Mouse (Mus musculus) adipocyte (in vitro differentiated cells): ENCODE results near the gene Rrm2.
"Not testable (repeated sequence)": the region's sequence is repeated elsewhere in the genome, so short reads cannot be mapped to it uniquely, and the experiment has no call there.

ENCODE experiments used
- DNase-seq: peaks from one replicate; pipeline ENCODE4 v3.0.0-alpha.2; 2016; ENCODE audit warnings: low spot score

Rrm2 gene

GRCm38 (mm10) chr12:24707954-24708823, at the start of gene Rrm2:
TSS of gene Rrm2 (plus strand) at chr12:24708241.
- peak; percentile 89 for DNase-seq

GRCm38 (mm10) chr12:24658998-24659397, 49.0 kb upstream of the Rrm2 start:
- no peak for DNase-seq

GRCm38 (mm10) chr12:24659923-24660322, 48.1 kb upstream of the Rrm2 start:
- no peak for DNase-seq

GRCm38 (mm10) chr12:24661100-24661499, 46.9 kb upstream of the Rrm2 start:
- no peak for DNase-seq

- no peak for DNase-seq
Observed at GRCm38 (mm10) chr12:24662131-24662530, 45.9 kb upstream of the Rrm2 start.

GRCm38 (mm10) chr12:24680096-24680491, 27.9 kb upstream of the Rrm2 start:
- DNase-seq = no peak

- no peak for DNase-seq
Observed at GRCm38 (mm10) chr12:24680492-24681285, 27.4 kb upstream of the Rrm2 start.

GRCm38 (mm10) chr12:24681286-24682023, 26.6 kb upstream of the Rrm2 start, which contains the start of gene Cys1:
TSS of gene Cys1 (minus strand) at chr12:24681813.
- DNase-seq = no peak

- peak; percentile 74 for DNase-seq
Observed at GRCm38 (mm10) chr12:24682563-24682962, 25.5 kb upstream of the Rrm2 start.

- no peak for DNase-seq
Observed at GRCm38 (mm10) chr12:24683461-24683860, 24.6 kb upstream of the Rrm2 start.

- no peak for DNase-seq
Observed at GRCm38 (mm10) chr12:24686038-24686695, 21.9 kb upstream of the Rrm2 start.

- no peak for DNase-seq
Observed at GRCm38 (mm10) chr12:24686696-24687346, 21.2 kb upstream of the Rrm2 start.

- DNase-seq = no peak
Observed at GRCm38 (mm10) chr12:24690351-24690750, 17.7 kb upstream of the Rrm2 start.

GRCm38 (mm10) chr12:24696500-24697483, 11.2 kb upstream of the Rrm2 start:
- peak; percentile 83 for DNase-seq

GRCm38 (mm10) chr12:24697484-24698204, 10.4 kb upstream of the Rrm2 start:
- peak; percentile 41 for DNase-seq

GRCm38 (mm10) chr12:24698514-24698913, 9.5 kb upstream of the Rrm2 start:
- no peak for DNase-seq

GRCm38 (mm10) chr12:24699578-24699977, 8.5 kb upstream of the Rrm2 start:
- no peak for DNase-seq

GRCm38 (mm10) chr12:24701621-24702020, 6.4 kb upstream of the Rrm2 start:
- DNase-seq = not testable (repeated sequence)

- no peak for DNase-seq
Observed at GRCm38 (mm10) chr12:24703013-24703412, 5.0 kb upstream of the Rrm2 start.
